Mouse (Mus musculus) stomach, postnatal 0 days (tissue): Measurements from ENCODE around the gene Slc38a3.

Experiments
- CTCF ChIP-seq: IDR thresholded peaks from 2 replicates; pipeline ENCODE4 v1.5.1; 2016; ENCODE audit warnings: antibody characterized with exemption, low read depth, mild to moderate bottlenecking, moderate library complexity
- EP300 ChIP-seq: optimal IDR thresholded peaks from 2 replicates; pipeline ENCODE3; 2016; ENCODE audit warnings: antibody characterized with exemption

DNA sequence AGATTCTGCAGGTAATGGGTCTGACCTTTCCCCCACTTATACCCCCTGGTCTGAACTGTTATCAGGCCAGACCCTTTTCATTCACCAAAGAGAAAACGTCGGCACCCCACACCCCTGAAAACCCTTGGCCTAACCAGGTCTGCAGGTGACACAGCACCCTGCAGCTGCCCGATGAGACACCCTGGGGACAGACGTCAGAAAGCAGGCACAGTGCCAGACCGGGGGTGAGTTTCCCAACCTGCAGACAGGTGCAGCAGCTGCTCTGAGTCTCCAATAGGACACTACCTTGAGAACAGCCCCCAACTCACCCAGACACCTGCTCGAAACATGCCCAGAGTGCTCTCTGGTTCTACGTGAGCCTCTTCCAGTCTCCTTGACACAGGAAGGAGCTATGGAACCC, 19.6 kb upstream of the Slc38a3 start:
- TF ChIP-seq CTCF (no peak), EP300 (no peak)
